Mouse (Mus musculus): ENCODE data around the gene Capn10. TPM values are rescaled to one million over a fixed set of nuclear protein-coding genes. Genes with fewer than 3 reads are reported as not detected.

Gene Capn10
- polyA plus RNA-seq, 1 experiment from 2014 or later = 27.5 TPM

DNA sequence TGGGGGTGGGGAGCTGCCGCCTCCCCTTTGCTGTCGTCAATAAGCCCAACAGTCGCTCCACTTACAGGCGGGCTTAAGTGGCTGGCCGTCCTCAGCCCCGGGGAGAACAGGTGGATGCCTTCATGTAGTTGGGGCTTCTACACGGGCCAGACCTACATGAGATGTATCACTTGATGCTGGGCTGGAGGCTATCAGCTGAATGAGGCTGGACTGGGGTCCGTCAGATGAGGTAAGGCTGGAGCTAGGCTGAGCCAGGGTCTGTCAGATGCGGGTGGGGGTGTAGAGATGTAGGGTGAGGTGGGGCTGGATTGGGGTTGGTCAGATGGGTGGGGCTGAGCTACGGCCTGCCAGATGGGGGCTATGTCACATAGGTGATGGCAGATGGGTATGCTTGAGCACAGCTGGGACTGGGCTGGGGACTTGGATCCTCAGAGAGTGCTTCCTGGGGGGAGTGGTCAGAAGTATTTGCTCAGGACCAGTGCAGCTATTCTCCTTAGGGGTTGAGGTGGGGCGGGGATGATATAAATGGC lies 45.0 kb downstream of the Capn10 start:
- Histone ChIP-seq H3K9ac (ENCODE audit: low read length) (peak overlapping the region; percentile 35; the same call in 1 of the 2 replicates), H3K27ac (ENCODE audit: low read length) (no peak overlapping the region), H3K4me1 (replicated peaks; ENCODE audit: control insufficient read depth, insufficient read depth, low read length) (peaks cover 17% of the 10 kb centered on the region), H3K9me3 (ENCODE audit: control insufficient read depth, low read length) (no peaks in the 10 kb centered on the region), H3K4me2 (ENCODE audit: low read depth, low read length) (peak overlapping the region; percentile 27), H3K36me3 (ENCODE audit: control insufficient read depth, insufficient read depth, low read length) (no peaks in the 10 kb centered on the region), H3K4me3 (ENCODE audit: low read length) (no peak overlapping the region), H3K27me3 (ENCODE audit: control insufficient read depth, insufficient read depth, low read depth, low read length) (no peaks in the 10 kb centered on the region; the same call in 1 of the 2 replicates)
- WGBS = 12% methylated on average over 11 of the region's 11 CpGs
- ATAC-seq (ENCODE audit: low read depth) = peak; percentile 27; the same call in 1 of the 2 replicates

DNA sequence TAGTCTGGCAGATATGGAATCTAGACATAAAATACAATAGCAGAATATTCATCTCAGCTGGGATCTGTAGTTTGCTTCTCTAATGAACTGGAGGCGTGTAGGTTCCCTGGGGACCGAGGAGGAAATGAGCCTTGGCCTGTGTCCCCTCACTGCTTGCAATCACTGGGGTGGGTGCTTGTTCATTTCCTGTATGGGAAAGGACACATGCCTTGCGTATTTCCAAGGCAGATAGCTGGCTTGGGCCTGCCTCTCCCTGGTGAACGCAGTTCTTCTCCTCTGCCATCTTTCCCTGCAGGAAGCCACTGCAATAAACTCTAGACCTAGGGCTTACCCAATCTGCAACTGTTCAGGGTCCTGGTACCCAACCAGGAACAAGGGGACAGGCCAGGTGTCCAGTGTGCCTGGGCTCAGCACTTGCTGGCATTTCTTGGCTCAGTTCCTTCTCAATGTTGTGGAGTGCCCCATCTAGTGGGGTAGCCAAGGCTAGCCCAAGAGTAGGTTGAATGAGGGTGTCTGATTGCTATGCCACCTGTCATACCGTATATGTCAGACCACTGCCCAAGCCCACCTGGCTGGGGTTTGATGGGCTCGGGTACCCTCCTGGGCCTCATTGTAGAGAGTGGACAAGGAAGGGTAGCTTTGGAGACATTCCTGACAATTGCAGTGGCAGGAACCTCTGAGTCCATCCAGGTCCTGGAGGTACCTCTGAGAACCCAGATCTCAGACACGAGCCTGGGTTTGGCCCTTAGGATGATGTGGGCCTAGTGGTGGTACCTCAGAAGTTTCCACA lies 47.1 kb downstream of the Capn10 start:
- Histone ChIP-seq H3K27ac (ENCODE audit: low read length) (no peak overlapping the region), H3K4me3 (ENCODE audit: low read length) (no peak overlapping the region), H3K4me2 (ENCODE audit: low read depth, low read length) (no peak overlapping the region), H3K4me1 (replicated peaks; ENCODE audit: control insufficient read depth, insufficient read depth, low read length) (peaks cover 10% of the 10 kb centered on the region), H3K9ac (ENCODE audit: low read length) (no peak overlapping the region), H3K36me3 (ENCODE audit: control insufficient read depth, insufficient read depth, low read length) (no peaks in the 10 kb centered on the region), H3K27me3 (ENCODE audit: control insufficient read depth, insufficient read depth, low read depth, low read length) (no peaks in the 10 kb centered on the region; the same call in 1 of the 2 replicates), H3K9me3 (ENCODE audit: control insufficient read depth, low read length) (no peaks in the 10 kb centered on the region)
- 71% methylated on average over 7 of the region's 7 CpGs for WGBS
- no peak for ATAC-seq (ENCODE audit: low read depth)

- H3K27me3 ChIP-seq (ENCODE audit: control insufficient read depth, insufficient read depth, low read depth, low read length) = no peaks in the 10 kb centered on the region; the same call in 1 of the 2 replicates
- no peak overlapping the region for H3K9ac ChIP-seq (ENCODE audit: low read length)
- H3K9me3 ChIP-seq (ENCODE audit: control insufficient read depth, low read length) = no peaks in the 10 kb centered on the region
- H3K27ac ChIP-seq (ENCODE audit: low read length) = no peak overlapping the region
- no peak for ATAC-seq (ENCODE audit: low read depth)
- H3K4me1 ChIP-seq (replicated peaks; ENCODE audit: control insufficient read depth, insufficient read depth, low read length) = peaks cover 10% of the 10 kb centered on the region
- no peak overlapping the region for H3K4me3 ChIP-seq (ENCODE audit: low read length)
- 91% methylated on average over 17 of the region's 17 CpGs for WGBS
- H3K36me3 ChIP-seq (ENCODE audit: control insufficient read depth, insufficient read depth, low read length) = no peaks in the 10 kb centered on the region
- H3K4me2 ChIP-seq (ENCODE audit: low read depth, low read length) = no peak overlapping the region
These were observed 48.9 kb downstream of the Capn10 start for GRCm38 (mm10) chr1:92982931-92983605.

DNA sequence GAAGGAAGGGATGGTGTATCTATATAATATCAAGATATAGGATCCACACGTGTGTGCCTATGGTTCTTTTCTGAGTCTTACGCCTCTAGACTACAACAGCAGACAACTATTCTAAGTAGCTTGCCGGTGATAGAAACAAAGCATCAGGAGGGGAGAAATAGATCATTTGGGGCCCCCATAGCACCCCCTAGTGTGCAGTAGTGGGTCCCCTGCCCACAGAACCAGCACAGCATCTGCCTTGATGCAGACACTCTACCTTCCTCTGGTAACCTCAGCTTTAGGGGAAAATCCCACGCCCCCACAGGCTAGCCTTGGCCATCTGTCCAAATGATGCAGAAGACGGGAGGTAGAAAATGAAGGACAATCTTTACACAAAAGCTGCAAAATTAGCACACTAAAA lies 50.8 kb downstream of the Capn10 start:
- Histone ChIP-seq H3K36me3 (ENCODE audit: control insufficient read depth, insufficient read depth, low read length) (no peaks in the 10 kb centered on the region), H3K9me3 (ENCODE audit: control insufficient read depth, low read length) (no peaks in the 10 kb centered on the region), H3K4me2 (ENCODE audit: low read depth, low read length) (no peak overlapping the region), H3K9ac (ENCODE audit: low read length) (no peak overlapping the region), H3K27me3 (ENCODE audit: control insufficient read depth, insufficient read depth, low read depth, low read length) (no peaks in the 10 kb centered on the region), H3K4me1 (replicated peaks; ENCODE audit: control insufficient read depth, insufficient read depth, low read length) (no peaks in the 10 kb centered on the region), H3K27ac (ENCODE audit: low read length) (no peak overlapping the region), H3K4me3 (ENCODE audit: low read length) (no peak overlapping the region)
- ATAC-seq (ENCODE audit: low read depth) = no peak
- 83% methylated on average over 5 of the region's 5 CpGs for WGBS

- Histone ChIP-seq H3K4me1 (replicated peaks; ENCODE audit: control insufficient read depth, insufficient read depth, low read length) (no peaks in the 10 kb centered on the region), H3K27ac (ENCODE audit: low read length) (no peak overlapping the region), H3K9ac (ENCODE audit: low read length) (no peak overlapping the region), H3K9me3 (ENCODE audit: control insufficient read depth, low read length) (no peaks in the 10 kb centered on the region), H3K4me2 (ENCODE audit: low read depth, low read length) (no peak overlapping the region), H3K4me3 (ENCODE audit: low read length) (no peak overlapping the region), H3K27me3 (ENCODE audit: control insufficient read depth, insufficient read depth, low read depth, low read length) (no peaks in the 10 kb centered on the region), H3K36me3 (ENCODE audit: control insufficient read depth, insufficient read depth, low read length) (no peaks in the 10 kb centered on the region)
- 46% methylated on average over 4 of the region's 4 CpGs for WGBS
- ATAC-seq (ENCODE audit: low read depth) = no peak
These were observed 54.7 kb downstream of the Capn10 start for GRCm38 (mm10) chr1:92988894-92989293.

DNA sequence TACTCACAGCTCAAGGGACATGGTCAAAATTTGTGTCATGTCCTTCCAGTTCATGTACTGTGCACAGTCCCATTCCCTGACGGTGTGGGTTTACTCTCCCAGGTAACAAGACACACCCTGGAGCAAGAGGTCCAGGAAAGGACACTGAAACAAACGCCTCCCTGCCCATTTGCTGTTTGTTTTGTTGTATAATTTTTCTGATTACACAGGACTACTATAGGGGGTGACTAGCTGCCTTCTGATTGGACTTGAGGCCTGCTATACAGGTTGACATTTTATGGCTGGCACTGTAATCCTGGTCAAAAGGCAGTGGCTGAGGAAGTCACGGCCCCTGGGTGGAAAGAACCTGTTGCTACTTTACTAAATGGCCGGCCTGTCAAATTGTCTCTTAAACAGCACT lies 55.7 kb downstream of the Capn10 start:
- H3K4me1 ChIP-seq (replicated peaks; ENCODE audit: control insufficient read depth, insufficient read depth, low read length) = no peaks in the 10 kb centered on the region
- no peak overlapping the region for H3K9ac ChIP-seq (ENCODE audit: low read length)
- H3K27me3 ChIP-seq (ENCODE audit: control insufficient read depth, insufficient read depth, low read depth, low read length) = no peaks in the 10 kb centered on the region
- no peaks in the 10 kb centered on the region for H3K9me3 ChIP-seq (ENCODE audit: control insufficient read depth, low read length)
- no peak overlapping the region for H3K4me3 ChIP-seq (ENCODE audit: low read length)
- 42% methylated on average over 4 of the region's 4 CpGs for WGBS
- no peak overlapping the region for H3K4me2 ChIP-seq (ENCODE audit: low read depth, low read length)
- H3K36me3 ChIP-seq (ENCODE audit: control insufficient read depth, insufficient read depth, low read length) = no peaks in the 10 kb centered on the region
- no peak for ATAC-seq (ENCODE audit: low read depth)
- H3K27ac ChIP-seq (ENCODE audit: low read length) = no peak overlapping the region

DNA sequence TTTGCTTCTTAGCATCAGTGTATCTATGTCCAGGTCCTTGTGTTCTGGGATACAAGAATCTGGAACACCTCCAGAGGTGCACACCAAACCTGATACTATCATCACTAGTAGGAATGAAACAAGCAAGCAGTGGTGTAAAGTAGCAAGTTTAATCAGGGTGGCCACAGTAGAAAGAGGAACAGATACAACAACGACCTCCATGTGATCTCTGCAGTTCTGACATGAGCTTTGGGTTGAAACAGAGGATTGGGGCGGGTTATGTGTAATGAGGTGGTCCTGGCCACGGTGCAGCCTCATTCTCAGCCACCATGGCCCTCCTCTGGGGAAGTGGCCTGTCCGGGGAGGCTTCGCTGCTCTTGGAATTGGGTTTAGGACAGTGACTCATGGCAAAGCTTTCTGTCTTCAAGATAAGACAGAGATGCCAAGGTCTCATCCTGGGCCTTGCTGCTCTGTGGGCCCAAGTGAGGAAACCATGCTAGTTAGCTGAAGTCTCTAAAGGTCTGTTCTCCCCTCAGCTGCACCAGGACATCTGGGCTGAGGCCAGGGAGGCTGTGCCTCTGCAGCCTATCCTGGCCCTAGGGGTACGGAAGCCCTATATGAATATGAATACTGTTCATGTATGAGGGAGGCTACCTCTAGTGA lies 58.2 kb downstream of the Capn10 start:
- Histone ChIP-seq H3K27me3 (ENCODE audit: control insufficient read depth, insufficient read depth, low read depth, low read length) (no peaks in the 10 kb centered on the region), H3K36me3 (ENCODE audit: control insufficient read depth, insufficient read depth, low read length) (no peaks in the 10 kb centered on the region), H3K9ac (ENCODE audit: low read length) (no peak overlapping the region), H3K4me3 (ENCODE audit: low read length) (no peak overlapping the region), H3K9me3 (ENCODE audit: control insufficient read depth, low read length) (no peaks in the 10 kb centered on the region), H3K4me1 (replicated peaks; ENCODE audit: control insufficient read depth, insufficient read depth, low read length) (no peaks in the 10 kb centered on the region), H3K4me2 (ENCODE audit: low read depth, low read length) (no peak overlapping the region), H3K27ac (ENCODE audit: low read length) (no peak overlapping the region)
- 77% methylated on average over 6 of the region's 6 CpGs for WGBS
- ATAC-seq (ENCODE audit: low read depth) = no peak

- no peak for ATAC-seq (ENCODE audit: low read depth)
- Histone ChIP-seq H3K9ac (ENCODE audit: low read length) (no peak overlapping the region), H3K9me3 (ENCODE audit: control insufficient read depth, low read length) (no peaks in the 10 kb centered on the region), H3K36me3 (ENCODE audit: control insufficient read depth, insufficient read depth, low read length) (no peaks in the 10 kb centered on the region), H3K4me1 (replicated peaks; ENCODE audit: control insufficient read depth, insufficient read depth, low read length) (no peaks in the 10 kb centered on the region), H3K4me2 (ENCODE audit: low read depth, low read length) (no peak overlapping the region), H3K27ac (ENCODE audit: low read length) (no peak overlapping the region), H3K27me3 (ENCODE audit: control insufficient read depth, insufficient read depth, low read depth, low read length) (no peaks in the 10 kb centered on the region), H3K4me3 (ENCODE audit: low read length) (no peak overlapping the region)
- 70% methylated on average over 2 of the region's 2 CpGs for WGBS
These were observed 58.7 kb downstream of the Capn10 start for GRCm38 (mm10) chr1:92992880-92993279.
